Mouse (Mus musculus) layer of hippocampus, postnatal 14 days (tissue): ENCODE measurements at regions not wholly inside any gene's neighbourhood (a gene's known extent, or its start where the extent isn't known, plus 50 kb on each side); places are given as distances from the start of the nearest gene placed in this dataset.

Source experiments
- DNase-seq, 2 experiments: peaks; one replicate each; pipeline ENCODE4 v3.0.0; 2021 to 2022; ENCODE audit warnings: low spot score in 2 of 2, mixed read lengths in 1 of 2

- no peak for DNase-seq
Measured at GRCm38 (mm10) chr12:47755227-47755626, 936.5 kb upstream of the Nova1 start.

GRCm38 (mm10) chr12:47741744-47742280, 923.1 kb upstream of the Nova1 start:
- peak in 1 of 2 experiments; percentile 47 for DNase-seq

- no peak for DNase-seq
Measured at GRCm38 (mm10) chr12:47700190-47700589, 881.5 kb upstream of the Nova1 start.

- DNase-seq: peak in 1 of 2 experiments; percentile 8
Measured at GRCm38 (mm10) chr12:47670457-47670856, 851.7 kb upstream of the Nova1 start.
